Mouse (Mus musculus): ENCODE data around the gene Rarres1. TPM values are rescaled to one million over a fixed set of nuclear protein-coding genes. Genes with fewer than 3 reads are reported as not detected.

Rarres1 gene
- polyA plus RNA-seq, 1 experiment from 2014 or later, result 3.4 TPM

- H3K27ac ChIP-seq (ENCODE audit: low read depth, low read length), result no peak overlapping the region
- no peaks in the 10 kb centered on the region for H3K9me3 ChIP-seq (ENCODE audit: control insufficient read depth, low read length)
- peaks cover 34% of the 10 kb centered on the region; the same call in 1 of the 2 replicates for H3K36me3 ChIP-seq (ENCODE audit: control insufficient read depth, insufficient read depth, low read length)
- H3K4me2 ChIP-seq (replicated peaks; ENCODE audit: low read depth, low read length), result no peak overlapping the region
- H3K4me1 ChIP-seq (ENCODE audit: control insufficient read depth, insufficient read depth, low read length), result no peaks in the 10 kb centered on the region
- no peak overlapping the region for H3K9ac ChIP-seq (ENCODE audit: low read depth, low read length)
- H3K27me3 ChIP-seq (ENCODE audit: control insufficient read depth, insufficient read depth, low read length), result no peaks in the 10 kb centered on the region
- 96% methylated on average over 6 of the region's 6 CpGs for WGBS
- no peak for ATAC-seq (ENCODE audit: low FRiP score, low TSS enrichment)
- no peak overlapping the region for H3K4me3 ChIP-seq (ENCODE audit: low read length)
Measured at GRCm38 (mm10) chr3:67473438-67473837, 41.9 kb downstream of the Rarres1 start.

- H3K27ac ChIP-seq (ENCODE audit: low read depth, low read length), result no peak overlapping the region
- ATAC-seq (ENCODE audit: low FRiP score, low TSS enrichment), result no peak
- no peaks in the 10 kb centered on the region for H3K9me3 ChIP-seq (ENCODE audit: control insufficient read depth, low read length)
- H3K27me3 ChIP-seq (ENCODE audit: control insufficient read depth, insufficient read depth, low read length), result no peaks in the 10 kb centered on the region
- H3K4me2 ChIP-seq (replicated peaks; ENCODE audit: low read depth, low read length), result no peak overlapping the region
- H3K4me1 ChIP-seq (ENCODE audit: control insufficient read depth, insufficient read depth, low read length), result no peaks in the 10 kb centered on the region
- no peak overlapping the region for H3K4me3 ChIP-seq (ENCODE audit: low read length)
- no peak overlapping the region for H3K9ac ChIP-seq (ENCODE audit: low read depth, low read length)
- H3K36me3 ChIP-seq (ENCODE audit: control insufficient read depth, insufficient read depth, low read length), result peaks cover 35% of the 10 kb centered on the region; the same call in 1 of the 2 replicates
- 88% methylated on average over 4 of the region's 4 CpGs for WGBS
Measured at GRCm38 (mm10) chr3:67471408-67472127, 43.8 kb downstream of the Rarres1 start.

GRCm38 (mm10) chr3:67467281-67467680 lies 48.0 kb downstream of the Rarres1 start:
- Histone ChIP-seq H3K27me3 (ENCODE audit: control insufficient read depth, insufficient read depth, low read length) (no peaks in the 10 kb centered on the region), H3K9ac (ENCODE audit: low read depth, low read length) (no peak overlapping the region), H3K4me1 (ENCODE audit: control insufficient read depth, insufficient read depth, low read length) (0 out of 2 replicates have a peak, but pooled peaks cover 9% of the 10 kb centered on the region), H3K4me3 (ENCODE audit: low read length) (no peak overlapping the region), H3K4me2 (replicated peaks; ENCODE audit: low read depth, low read length) (no peak overlapping the region), H3K36me3 (ENCODE audit: control insufficient read depth, insufficient read depth, low read length) (peaks cover 20% of the 10 kb centered on the region; the same call in 1 of the 2 replicates), H3K27ac (ENCODE audit: low read depth, low read length) (no peak overlapping the region), H3K9me3 (ENCODE audit: control insufficient read depth, low read length) (no peaks in the 10 kb centered on the region)
- no peak for ATAC-seq (ENCODE audit: low FRiP score, low TSS enrichment)
- WGBS, result 96% methylated on average over 2 of the region's 2 CpGs

- Histone ChIP-seq H3K27me3 (ENCODE audit: control insufficient read depth, insufficient read depth, low read length) (no peaks in the 10 kb centered on the region), H3K4me2 (replicated peaks; ENCODE audit: low read depth, low read length) (no peak overlapping the region), H3K9ac (ENCODE audit: low read depth, low read length) (no peak overlapping the region), H3K36me3 (ENCODE audit: control insufficient read depth, insufficient read depth, low read length) (peaks cover 20% of the 10 kb centered on the region; the same call in 1 of the 2 replicates), H3K9me3 (ENCODE audit: control insufficient read depth, low read length) (no peaks in the 10 kb centered on the region), H3K4me1 (ENCODE audit: control insufficient read depth, insufficient read depth, low read length) (0 out of 2 replicates have a peak, but pooled peaks cover 10% of the 10 kb centered on the region), H3K4me3 (ENCODE audit: low read length) (no peak overlapping the region), H3K27ac (ENCODE audit: low read depth, low read length) (no peak overlapping the region)
- no peak for ATAC-seq (ENCODE audit: low FRiP score, low TSS enrichment)
- 92% methylated on average over 5 of the region's 5 CpGs for WGBS
Measured at GRCm38 (mm10) chr3:67466576-67466975, 48.7 kb downstream of the Rarres1 start.

- Histone ChIP-seq H3K4me3 (ENCODE audit: low read length) (peak within 1 kb of the TSS; percentile 70), H3K4me1 (ENCODE audit: control insufficient read depth, insufficient read depth, low read length) (0 out of 2 replicates have a peak, but pooled peaks cover 10% of the 10 kb centered on the region), H3K27ac (ENCODE audit: low read depth, low read length) (peak within 1 kb of the TSS; percentile 74), H3K9me3 (ENCODE audit: control insufficient read depth, low read length) (no peaks in the 10 kb centered on the region), H3K9ac (ENCODE audit: low read depth, low read length) (peak within 1 kb of the TSS; percentile 73), H3K36me3 (ENCODE audit: control insufficient read depth, insufficient read depth, low read length) (peaks cover 36% of the 10 kb centered on the region), H3K4me2 (replicated peaks; ENCODE audit: low read depth, low read length) (peak within 1 kb of the TSS; percentile 58), H3K27me3 (ENCODE audit: control insufficient read depth, insufficient read depth, low read length) (no peaks in the 10 kb centered on the region)
- WGBS, result under 1% methylated on average over 36 of the region's 43 CpGs
- peak; percentile 97 for ATAC-seq (ENCODE audit: low FRiP score, low TSS enrichment)
Measured at GRCm38 (mm10) chr3:67463450-67464372, 51.6 kb downstream of the Rarres1 start, which contains the start of gene Lxn. Lxn (minus strand) TSS chr3:67463926.

GRCm38 (mm10) chr3:67463001-67463400 lies 52.3 kb downstream of the Rarres1 start:
- H3K9me3 ChIP-seq (ENCODE audit: control insufficient read depth, low read length), result no peaks in the 10 kb centered on the region
- peak overlapping the region; percentile 70 for H3K4me3 ChIP-seq (ENCODE audit: low read length)
- peak overlapping the region; percentile 58 for H3K4me2 ChIP-seq (replicated peaks; ENCODE audit: low read depth, low read length)
- H3K27me3 ChIP-seq (ENCODE audit: control insufficient read depth, insufficient read depth, low read length), result no peaks in the 10 kb centered on the region
- 0 out of 2 replicates have a peak, but pooled peaks cover 10% of the 10 kb centered on the region for H3K4me1 ChIP-seq (ENCODE audit: control insufficient read depth, insufficient read depth, low read length)
- ATAC-seq (ENCODE audit: low FRiP score, low TSS enrichment), result no peak
- peaks cover 37% of the 10 kb centered on the region for H3K36me3 ChIP-seq (ENCODE audit: control insufficient read depth, insufficient read depth, low read length)
- H3K9ac ChIP-seq (ENCODE audit: low read depth, low read length), result peak overlapping the region; percentile 73
- WGBS, result 2% methylated on average over 12 of the region's 12 CpGs
- H3K27ac ChIP-seq (ENCODE audit: low read depth, low read length), result peak overlapping the region; percentile 74

GRCm38 (mm10) chr3:67462578-67462977 lies 52.7 kb downstream of the Rarres1 start:
- H3K27me3 ChIP-seq (ENCODE audit: control insufficient read depth, insufficient read depth, low read length), result no peaks in the 10 kb centered on the region
- H3K9ac ChIP-seq (ENCODE audit: low read depth, low read length), result peak overlapping the region; percentile 73
- no peak for ATAC-seq (ENCODE audit: low FRiP score, low TSS enrichment)
- peaks cover 37% of the 10 kb centered on the region for H3K36me3 ChIP-seq (ENCODE audit: control insufficient read depth, insufficient read depth, low read length)
- H3K9me3 ChIP-seq (ENCODE audit: control insufficient read depth, low read length), result no peaks in the 10 kb centered on the region
- 33% methylated on average over 10 of the region's 10 CpGs for WGBS
- H3K4me2 ChIP-seq (replicated peaks; ENCODE audit: low read depth, low read length), result peak overlapping the region; percentile 58
- 0 out of 2 replicates have a peak, but pooled peaks cover 10% of the 10 kb centered on the region for H3K4me1 ChIP-seq (ENCODE audit: control insufficient read depth, insufficient read depth, low read length)
- no peak overlapping the region for H3K27ac ChIP-seq (ENCODE audit: low read depth, low read length)
- H3K4me3 ChIP-seq (ENCODE audit: low read length), result peak overlapping the region; percentile 70

GRCm38 (mm10) chr3:67462015-67462414 lies 53.3 kb downstream of the Rarres1 start:
- H3K9ac ChIP-seq (ENCODE audit: low read depth, low read length), result no peak overlapping the region
- no peak overlapping the region for H3K4me2 ChIP-seq (replicated peaks; ENCODE audit: low read depth, low read length)
- H3K27me3 ChIP-seq (ENCODE audit: control insufficient read depth, insufficient read depth, low read length), result no peaks in the 10 kb centered on the region
- 0 out of 2 replicates have a peak, but pooled peaks cover 10% of the 10 kb centered on the region for H3K4me1 ChIP-seq (ENCODE audit: control insufficient read depth, insufficient read depth, low read length)
- H3K9me3 ChIP-seq (ENCODE audit: control insufficient read depth, low read length), result no peaks in the 10 kb centered on the region
- H3K36me3 ChIP-seq (ENCODE audit: control insufficient read depth, insufficient read depth, low read length), result peaks cover 41% of the 10 kb centered on the region
- no peak for ATAC-seq (ENCODE audit: low FRiP score, low TSS enrichment)
- 93% methylated on average over 7 of the region's 7 CpGs for WGBS
- H3K4me3 ChIP-seq (ENCODE audit: low read length), result no peak overlapping the region
- no peak overlapping the region for H3K27ac ChIP-seq (ENCODE audit: low read depth, low read length)
